Mouse (Mus musculus) MEL (cell line): ENCODE data around the gene Phf13. TPM values are rescaled to one million over a fixed set of nuclear protein-coding genes. Genes with fewer than 3 reads are reported as not detected.

ENCODE experiments used
- DNase-seq: peaks from one replicate; pipeline ENCODE4 v3.0.0; 2011; ENCODE audit warnings: low read depth, low spot score
- H3K27ac ChIP-seq: 2 replicates; pipeline ENCODE4 v1.5.1; 2012; ENCODE audit warnings: low read depth, mild to moderate bottlenecking, control low read depth, low read length, moderate library complexity; ENCODE audit not compliant: control insufficient read depth
- H3K27me3 ChIP-seq, 2 experiments: fragments of 150-350 bp in 1 of 2; sonication (generic) in 1 of 2; 2 replicates each; pipeline ENCODE4 v1.6.1; 2012; ENCODE audit warnings: low read length in 2 of 2, mild to moderate bottlenecking in 2 of 2, improper control_type of control experiment in 1 of 2, moderate library complexity in 1 of 2; ENCODE audit not compliant: insufficient read depth in 2 of 2, control insufficient read depth in 1 of 2
- H3K36me3 ChIP-seq, 2 experiments: 2 replicates each; pipeline ENCODE4 v1.6.1; 2012 to 2014; ENCODE audit warnings: low read length in 2 of 2, improper control_type of control experiment in 1 of 2, inconsistent platforms in 1 of 2, mild to moderate bottlenecking in 1 of 2; ENCODE audit not compliant: insufficient read depth in 2 of 2, control insufficient read depth in 1 of 2
- H3K4me1 ChIP-seq, 2 experiments: fragments of 150-350 bp in 1 of 2; sonication (generic) in 1 of 2; 2 replicates each; pipeline ENCODE4 v1.6.1; 2012; ENCODE audit warnings: low read length in 2 of 2, improper control_type of control experiment in 1 of 2, mild to moderate bottlenecking in 1 of 2; ENCODE audit not compliant: insufficient read depth in 2 of 2, control insufficient read depth in 1 of 2
- H3K4me3 ChIP-seq, 2 experiments: fragments of 150-350 bp in 1 of 2; sonication (generic) in 1 of 2; 2 replicates each; pipeline ENCODE4 v1.5.1; 2012; ENCODE audit warnings: low read depth in 2 of 2, low read length in 2 of 2, mild to moderate bottlenecking in 2 of 2, moderate library complexity in 2 of 2, control low read depth in 1 of 2, improper control_type of control experiment in 1 of 2; ENCODE audit not compliant: control insufficient read depth in 1 of 2, insufficient read depth in 1 of 2
- H3K79me2 ChIP-seq: 2 replicates; pipeline ENCODE4 v1.6.1; 2012; ENCODE audit warnings: mild to moderate bottlenecking, low read length, moderate library complexity; ENCODE audit not compliant: control insufficient read depth, poor library complexity, insufficient read depth
- H3K9ac ChIP-seq: 2 replicates; pipeline ENCODE4 v1.6.1; 2012; ENCODE audit warnings: low read depth, mild to moderate bottlenecking, control low read depth, low read length, moderate library complexity; ENCODE audit not compliant: control insufficient read depth, poor library complexity, severe bottlenecking
- H3K9me3 ChIP-seq: fragments of 150-350 bp; sonication (generic); replicated peaks from 2 replicates; pipeline ENCODE4 v1.6.1; 2012; ENCODE audit warnings: mild to moderate bottlenecking, low read length, improper control_type of control experiment, moderate library complexity; ENCODE audit not compliant: insufficient read depth
- CTCF ChIP-seq, 3 experiments: IDR thresholded peaks in 2 of 3; conservative IDR thresholded peaks in 1 of 3; 2 replicates each; pipeline ENCODE4 v1.5.1; 2011 to 2012; ENCODE audit warnings: low read length in 3 of 3, low read depth in 2 of 3, mild to moderate bottlenecking in 2 of 3, improper control_type of control experiment in 1 of 3, inconsistent platforms in 1 of 3, mixed read lengths in 1 of 3, moderate library complexity in 1 of 3; ENCODE audit not compliant: control insufficient read depth in 1 of 3, insufficient read depth in 1 of 3, poor library complexity in 1 of 3, severe bottlenecking in 1 of 3
- GABPA ChIP-seq: IDR thresholded peaks from 2 replicates; pipeline ENCODE4 v1.6.1; 2012; ENCODE audit warnings: low read depth, mild to moderate bottlenecking, inconsistent platforms, low read length, improper control_type of control experiment, moderate library complexity
- MAFK ChIP-seq: IDR thresholded peaks from 2 replicates; pipeline ENCODE4 v1.6.1; 2011; ENCODE audit warnings: low read depth, mild to moderate bottlenecking, low read length, improper control_type of control experiment, borderline replicate concordance
- MAX ChIP-seq: IDR thresholded peaks from 2 replicates; pipeline ENCODE4 v1.6.1; 2011; ENCODE audit warnings: low read length, improper control_type of control experiment
- MXI1 ChIP-seq: IDR thresholded peaks from 2 replicates; pipeline ENCODE4 v1.6.1; 2011; ENCODE audit warnings: mild to moderate bottlenecking, low read depth, low read length, improper control_type of control experiment
- MYB ChIP-seq: IDR thresholded peaks from 2 replicates; pipeline ENCODE4 v1.6.1; 2011; ENCODE audit warnings: mild to moderate bottlenecking, low read depth, low read length, improper control_type of control experiment
- NELFE ChIP-seq: IDR thresholded peaks from 2 replicates; pipeline ENCODE4 v1.6.1; 2011; ENCODE audit warnings: low read depth, low read length, improper control_type of control experiment
- POLR2A ChIP-seq, 2 experiments: IDR thresholded peaks; 2 replicates each; pipeline ENCODE4 v1.6.1; 2011 to 2012; ENCODE audit warnings: low read length in 2 of 2, mild to moderate bottlenecking in 2 of 2, control low read depth in 1 of 2, improper control_type of control experiment in 1 of 2, low read depth in 1 of 2, moderate library complexity in 1 of 2; ENCODE audit not compliant: control insufficient read depth in 1 of 2, insufficient read depth in 1 of 2, poor library complexity in 1 of 2
- RAD21 ChIP-seq: IDR thresholded peaks from 2 replicates; pipeline ENCODE4 v1.6.1; 2011; ENCODE audit warnings: mild to moderate bottlenecking, low read depth, low read length, improper control_type of control experiment
- SIN3A ChIP-seq: IDR thresholded peaks from 2 replicates; pipeline ENCODE4 v1.6.1; 2012; ENCODE audit warnings: low read length, improper control_type of control experiment, inconsistent platforms
- SMC3 ChIP-seq: IDR thresholded peaks from 2 replicates; pipeline ENCODE4 v1.6.1; 2011; ENCODE audit warnings: low read depth, low read length, improper control_type of control experiment
- USF1 ChIP-seq: IDR thresholded peaks from 2 replicates; pipeline ENCODE4 v1.6.1; 2014; ENCODE audit warnings: low read depth, mild to moderate bottlenecking, inconsistent platforms, low read length, improper control_type of control experiment, moderate library complexity
- ZC3H11A ChIP-seq: IDR thresholded peaks from 2 replicates; pipeline ENCODE4 v1.6.1; 2012; ENCODE audit warnings: low read depth, mild to moderate bottlenecking, inconsistent platforms, low read length, improper control_type of control experiment
- ZKSCAN1 ChIP-seq: IDR thresholded peaks from 2 replicates; pipeline ENCODE4 v1.6.1; 2012; ENCODE audit warnings: low read depth, mild to moderate bottlenecking, inconsistent platforms, low read length, improper control_type of control experiment, moderate library complexity
- ZMIZ1 ChIP-seq: IDR thresholded peaks from 2 replicates; pipeline ENCODE4 v1.6.1; 2012; ENCODE audit warnings: low read depth, mild to moderate bottlenecking, inconsistent platforms, low read length, improper control_type of control experiment, moderate library complexity
- polyA plus RNA-seq, 2 experiments: library from polyadenylated mRNA; stranded (reverse) in 1 of 2; unstranded in 1 of 2; fragments of >175 nt in 1 of 2; fragments of >200 nt in 1 of 2; gene quantifications; 2 replicates each; pipeline versions ENCODE4 v1.2.1 to v1.2.4; 2012; ENCODE audit warnings: low replicate concordance in 2 of 2, low read depth in 1 of 2; ENCODE audit not compliant: insufficient read length in 2 of 2, insufficient read depth in 1 of 2, missing spikeins in 1 of 2
- total RNA-seq: library from RNA; depleted of rRNA; stranded (reverse); fragments of 300-350 nt; gene quantifications from 2 replicates; pipeline ENCODE4 v1.2.3, GENCODE M21; 2012

Gene Phf13
- total and polyA plus RNA-seq, 3 experiments = 2.0 to 6.6 TPM; not detected in 1

DNA sequence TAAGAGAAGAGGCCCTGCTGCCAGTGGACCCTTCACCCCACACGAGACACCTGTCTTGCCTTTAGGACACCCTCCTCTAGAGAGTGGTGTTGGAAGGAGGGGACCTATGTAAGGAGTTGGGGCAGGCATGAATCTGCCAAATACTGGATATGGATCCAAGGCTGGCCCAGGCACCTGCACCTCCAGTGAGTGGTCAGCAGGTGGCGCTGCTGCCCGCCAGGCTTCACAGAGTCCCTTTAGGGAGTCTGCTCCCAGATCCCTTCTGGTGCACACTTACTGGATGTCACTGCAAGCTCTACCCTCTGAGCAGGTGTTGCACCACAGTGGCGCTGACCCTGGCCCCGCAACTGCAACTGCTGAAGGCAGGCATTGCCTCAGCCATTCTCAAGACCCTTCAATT lies 14.7 kb downstream of the Phf13 start:
- Histone ChIP-seq H3K4me3 (no peak overlapping the region), H3K27me3 (no peaks in the 10 kb centered on the region), H3K9ac (no peak overlapping the region), H3K79me2 (no peaks in the 10 kb centered on the region), H3K27ac (no peak overlapping the region), H3K4me1 (no peaks in the 10 kb centered on the region), H3K9me3 (no peaks in the 10 kb centered on the region), H3K36me3 (no peaks in the 10 kb centered on the region; a peak in 1 of 4 replicates)
- no peak for TF ChIP-seq SIN3A
- peak; percentile 75 for TF ChIP-seq SMC3
- no peak for TF ChIP-seq NELFE
- no peak for TF ChIP-seq MAFK
- peak; percentile 95 to 100 (median 98) for TF ChIP-seq CTCF (IDR thresholded peaks at IDR 0.05 in 2 of 3, conservative IDR thresholded peaks at IDR 0.05 in 1 of 3; ENCODE audit: control insufficient read depth in 1 of 3, insufficient read depth in 1 of 3, low read depth in 2 of 3, low read length in 3 of 3, poor library complexity in 1 of 3, severe bottlenecking in 1 of 3)
- TF ChIP-seq ZKSCAN1 = no peak
- no peak for TF ChIP-seq MYB
- TF ChIP-seq MAX = no peak
- TF ChIP-seq USF1 = no peak
- TF ChIP-seq ZC3H11A = peak; percentile 55; the same call in 1 of the 2 replicates
- peak in 1 of 2 experiments; percentile 42; a peak in 1 of 4 replicates for TF ChIP-seq POLR2A (IDR thresholded peaks at IDR 0.05; ENCODE audit: control insufficient read depth in 1 of 2, insufficient read depth in 1 of 2, low read depth in 1 of 2, low read length in 2 of 2, poor library complexity in 1 of 2)
- TF ChIP-seq MXI1 = no peak; the same call in 1 of the 2 replicates
- TF ChIP-seq GABPA = no peak
- peak; percentile 78 for TF ChIP-seq RAD21
- DNase-seq = peak; percentile 77

DNA sequence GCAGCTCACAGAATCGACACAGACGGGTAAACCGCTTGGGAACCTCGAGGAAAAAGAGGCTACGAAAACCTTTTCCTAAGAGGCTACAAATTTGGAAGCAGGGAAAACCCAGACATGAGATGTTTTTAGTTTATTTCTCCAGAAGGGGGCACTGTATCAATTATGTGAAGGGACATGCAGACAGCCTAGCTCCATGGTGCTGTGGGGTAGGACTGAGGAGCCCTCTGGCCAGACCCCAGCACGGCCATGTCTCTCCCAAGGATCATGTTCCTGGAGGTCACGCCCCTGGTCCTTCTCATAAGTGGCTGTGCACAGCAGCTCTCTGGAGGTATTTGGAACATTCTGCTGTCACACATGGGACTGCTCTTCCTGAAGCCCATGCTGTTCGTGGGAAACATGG lies 15.4 kb downstream of the Phf13 start:
- H3K36me3 ChIP-seq = no peaks in the 10 kb centered on the region; a peak in 1 of 4 replicates
- no peak overlapping the region for H3K9ac ChIP-seq
- no peaks in the 10 kb centered on the region for H3K79me2 ChIP-seq
- no peak for TF ChIP-seq MXI1
- TF ChIP-seq CTCF (IDR thresholded peaks at IDR 0.05 in 2 of 3, conservative IDR thresholded peaks at IDR 0.05 in 1 of 3; ENCODE audit: control insufficient read depth in 1 of 3, insufficient read depth in 1 of 3, low read depth in 2 of 3, low read length in 3 of 3, poor library complexity in 1 of 3, severe bottlenecking in 1 of 3) = peak; percentile 6 to 49 (median 34); a peak in 4 of 6 replicates
- no peak overlapping the region for H3K4me3 ChIP-seq
- H3K27me3 ChIP-seq = no peaks in the 10 kb centered on the region
- H3K27ac ChIP-seq = no peak overlapping the region
- no peaks in the 10 kb centered on the region for H3K4me1 ChIP-seq
- no peaks in the 10 kb centered on the region for H3K9me3 ChIP-seq
- peak; percentile 50 for DNase-seq

DNA sequence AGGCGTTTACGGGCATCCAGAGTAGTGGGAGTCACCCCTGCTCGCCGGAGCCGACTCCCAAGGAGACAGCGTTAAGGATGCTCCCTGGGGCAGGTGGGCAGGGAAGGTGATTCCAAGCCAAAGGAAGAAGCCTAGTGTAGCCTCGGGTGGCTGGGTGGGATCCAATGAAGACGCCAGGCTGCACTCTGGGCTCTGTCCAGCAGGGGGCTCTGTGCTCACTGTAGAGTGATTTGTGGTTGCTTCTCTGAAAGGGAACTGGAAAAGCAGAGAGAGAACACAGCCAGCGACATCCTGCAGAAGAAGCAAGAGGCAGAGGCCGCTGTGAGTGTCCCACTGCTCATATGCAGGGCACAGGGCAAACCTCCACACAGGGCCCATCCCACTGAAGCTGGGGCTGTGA lies 18.3 kb downstream of the Phf13 start:
- Histone ChIP-seq H3K4me3 (no peak overlapping the region), H3K27ac (no peak overlapping the region), H3K9me3 (no peaks in the 10 kb centered on the region), H3K9ac (no peak overlapping the region), H3K4me1 (no peaks in the 10 kb centered on the region), H3K79me2 (no peaks in the 10 kb centered on the region), H3K36me3 (peaks cover 0 to 5% of the 10 kb centered on the region in 2 experiments; a peak in 1 of 4 replicates), H3K27me3 (no peaks in the 10 kb centered on the region)
- peak; percentile 80 for DNase-seq
- TF ChIP-seq CTCF (IDR thresholded peaks at IDR 0.05 in 2 of 3, conservative IDR thresholded peaks at IDR 0.05 in 1 of 3; ENCODE audit: control insufficient read depth in 1 of 3, insufficient read depth in 1 of 3, low read depth in 2 of 3, low read length in 3 of 3, poor library complexity in 1 of 3, severe bottlenecking in 1 of 3) = peak; percentile 87 to 88 (median 88)
- TF ChIP-seq ZMIZ1 = no peak
- peak; percentile 45; the same call in 1 of the 2 replicates for TF ChIP-seq SMC3
- TF ChIP-seq RAD21 = peak; percentile 39
